Mouse (Mus musculus) stomach, embryonic 16.5 days (tissue): ENCODE measurements at regions not wholly inside any gene's neighbourhood (a gene's known extent, or its start where the extent isn't known, plus 50 kb on each side); places are given as distances from the start of the nearest gene placed in this dataset.

Experiments used
- ATAC-seq: fragments of 200-750 bp; cut with Nextera tagmentation; 2 replicates; pipeline ENCODE4 v1.8.0; 2017; ENCODE audit warnings: moderate number of reproducible peaks, moderate TSS enrichment; ENCODE audit not compliant: insufficient read depth, low FRiP score
- H3K27ac ChIP-seq: fragments of 300-500 bp; sonication (generic); 2 replicates; pipeline ENCODE4 v1.5.1; 2014; ENCODE audit warnings: low read length
- H3K27me3 ChIP-seq: fragments of 300-500 bp; sonication (generic); 2 replicates; pipeline ENCODE4 v1.6.1; 2014; ENCODE audit warnings: low read length, control low read depth, mixed read lengths; ENCODE audit not compliant: control insufficient read depth, insufficient read depth
- H3K36me3 ChIP-seq: fragments of 300-500 bp; sonication (generic); 2 replicates; pipeline ENCODE4 v1.6.1; 2014; ENCODE audit warnings: low read length; ENCODE audit not compliant: control insufficient read depth, insufficient read depth
- H3K4me1 ChIP-seq: fragments of 300-500 bp; sonication (generic); 2 replicates; pipeline ENCODE4 v1.6.1; 2014; ENCODE audit warnings: low read length, control low read depth, mixed read lengths; ENCODE audit not compliant: control insufficient read depth, insufficient read depth
- H3K4me2 ChIP-seq: fragments of 300-500 bp; sonication (generic); 2 replicates; pipeline ENCODE4 v1.6.1; 2014; ENCODE audit warnings: low read depth, low read length, mixed read lengths
- H3K4me3 ChIP-seq: fragments of 300-500 bp; sonication (generic); replicated peaks from 2 replicates; pipeline ENCODE4 v1.5.1; 2014; ENCODE audit warnings: mild to moderate bottlenecking, low read length
- H3K9ac ChIP-seq: fragments of 300-500 bp; sonication (generic); 2 replicates; pipeline ENCODE4 v1.6.1; 2014; ENCODE audit warnings: low read length
- H3K9me3 ChIP-seq: fragments of 300-500 bp; sonication (generic); replicated peaks from 2 replicates; pipeline ENCODE4 v1.6.1; 2016; ENCODE audit warnings: low read length, control low read depth; ENCODE audit not compliant: control insufficient read depth
- WGBS: fragments of 180-500 bp; shearing (Covaris S2); extraction: QIAGEN DNeasy Blood & Tissue Kit; methylation state at CpG from one replicate; pipeline ENCODE4 v1.1.7; 2014; 5-methylcytosine and 5-hydroxymethylcytosine counted together

DNA sequence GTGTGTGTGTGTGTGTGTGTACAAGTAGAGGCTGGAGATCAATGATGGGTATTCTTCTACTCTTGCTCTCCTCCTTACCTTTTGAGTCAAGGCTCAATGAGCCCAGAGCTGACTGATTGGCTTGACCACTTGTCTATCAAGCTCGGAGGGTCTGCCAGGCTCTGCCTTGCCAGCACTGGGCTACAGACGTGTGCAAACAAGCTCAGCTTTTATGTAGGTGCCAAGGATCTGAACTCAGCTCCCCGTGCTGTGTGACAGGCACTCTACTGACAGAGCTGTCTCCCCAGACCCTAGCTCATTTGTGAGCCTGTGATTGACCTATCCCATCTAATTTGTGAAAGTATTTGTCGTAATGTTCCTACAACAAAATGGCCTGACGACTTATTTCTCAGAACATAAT lies 54.2 kb upstream of the Cdc42bpa start:
- no peak for ATAC-seq
- Histone ChIP-seq H3K27me3 (no peaks in the 10 kb centered on the region), H3K9me3 (no peaks in the 10 kb centered on the region), H3K27ac (no peak overlapping the region), H3K4me3 (no peak overlapping the region), H3K4me1 (no peaks in the 10 kb centered on the region), H3K36me3 (no peaks in the 10 kb centered on the region), H3K9ac (no peak overlapping the region), H3K4me2 (no peak overlapping the region)
- 85% methylated on average over 5 of the region's 5 CpGs for WGBS

DNA sequence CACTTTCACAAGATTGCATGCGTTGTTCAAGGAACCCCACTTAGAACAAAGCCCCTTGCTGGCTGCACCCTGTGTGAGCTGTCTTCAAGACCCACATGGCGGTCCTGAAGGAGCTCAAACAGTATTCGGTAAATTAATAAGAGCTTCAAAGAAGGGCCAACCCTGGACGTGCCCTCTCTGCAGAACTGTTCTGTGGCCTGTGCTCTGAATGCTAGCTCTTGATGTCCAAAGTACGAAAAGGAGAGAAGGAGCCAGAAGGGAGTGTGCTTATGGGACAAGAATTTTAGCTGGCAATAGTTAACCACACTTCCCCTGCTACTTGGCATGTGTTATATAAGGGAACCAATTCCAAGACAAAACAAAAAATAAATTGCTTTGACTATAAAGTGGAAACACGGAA lies 67.6 kb upstream of the Cdc42bpa start:
- ATAC-seq = no peak
- no peaks in the 10 kb centered on the region for H3K4me1 ChIP-seq
- no peak overlapping the region for H3K27ac ChIP-seq
- no peaks in the 10 kb centered on the region for H3K9me3 ChIP-seq
- WGBS = 86% methylated on average over 6 of the region's 6 CpGs
- H3K4me2 ChIP-seq = no peak overlapping the region
- no peaks in the 10 kb centered on the region for H3K36me3 ChIP-seq
- H3K27me3 ChIP-seq = no peaks in the 10 kb centered on the region
- no peak overlapping the region for H3K9ac ChIP-seq
- H3K4me3 ChIP-seq = no peak overlapping the region

DNA sequence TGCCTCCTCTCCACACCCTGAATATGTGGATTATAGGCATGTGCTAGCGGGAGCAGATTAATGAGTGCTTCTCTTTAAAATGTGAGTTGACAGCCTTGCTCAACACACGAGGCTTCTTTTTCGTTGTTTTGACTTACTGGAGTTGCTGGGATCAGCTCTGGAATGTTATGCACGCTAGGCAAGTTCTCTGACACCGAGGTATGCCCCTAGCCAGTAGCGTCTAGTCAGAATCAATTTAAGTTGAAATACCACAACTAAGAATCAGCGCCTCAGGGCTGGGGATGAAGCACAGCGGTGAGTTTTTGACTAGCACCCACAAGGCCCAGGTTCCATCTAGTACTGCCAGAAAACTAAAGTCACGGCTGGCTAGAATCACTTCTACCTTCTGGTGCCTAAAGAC lies 72.4 kb upstream of the Cdc42bpa start:
- H3K9me3 ChIP-seq = no peaks in the 10 kb centered on the region
- ATAC-seq = no peak
- no peaks in the 10 kb centered on the region for H3K4me1 ChIP-seq
- no peak overlapping the region for H3K9ac ChIP-seq
- H3K27ac ChIP-seq = no peak overlapping the region
- no peak overlapping the region for H3K4me3 ChIP-seq
- no peak overlapping the region for H3K4me2 ChIP-seq
- no peaks in the 10 kb centered on the region for H3K27me3 ChIP-seq
- no peaks in the 10 kb centered on the region for H3K36me3 ChIP-seq
- WGBS = 56% methylated on average over 9 of the region's 9 CpGs

DNA sequence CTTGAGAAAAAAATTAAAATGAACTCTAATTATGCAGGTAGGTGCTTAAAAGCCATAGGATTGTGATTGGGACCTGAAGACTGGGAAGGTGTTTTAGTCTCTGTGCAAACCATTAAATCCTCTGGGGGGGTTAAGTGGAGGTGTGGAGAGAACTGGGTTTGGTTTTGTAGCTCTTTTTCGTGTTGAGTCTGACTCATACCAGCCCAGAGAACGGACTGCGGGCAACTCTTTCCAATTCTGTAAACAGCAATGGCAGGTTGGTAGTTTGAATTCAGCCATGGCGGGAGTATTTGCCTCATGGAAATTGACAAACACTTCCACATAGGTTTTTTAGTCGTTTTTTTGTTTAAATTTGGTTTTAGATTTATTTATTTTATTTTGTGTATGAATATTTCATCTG lies 77.7 kb upstream of the Ahctf1 start:
- no peaks in the 10 kb centered on the region for H3K9me3 ChIP-seq
- no peaks in the 10 kb centered on the region for H3K4me1 ChIP-seq
- H3K4me3 ChIP-seq = no peak overlapping the region
- no peak overlapping the region for H3K4me2 ChIP-seq
- H3K27ac ChIP-seq = no peak overlapping the region
- H3K36me3 ChIP-seq = no peaks in the 10 kb centered on the region
- H3K27me3 ChIP-seq = no peaks in the 10 kb centered on the region
- no peak for ATAC-seq
- no peak overlapping the region for H3K9ac ChIP-seq
- WGBS = 75% methylated on average over 5 of the region's 5 CpGs

DNA sequence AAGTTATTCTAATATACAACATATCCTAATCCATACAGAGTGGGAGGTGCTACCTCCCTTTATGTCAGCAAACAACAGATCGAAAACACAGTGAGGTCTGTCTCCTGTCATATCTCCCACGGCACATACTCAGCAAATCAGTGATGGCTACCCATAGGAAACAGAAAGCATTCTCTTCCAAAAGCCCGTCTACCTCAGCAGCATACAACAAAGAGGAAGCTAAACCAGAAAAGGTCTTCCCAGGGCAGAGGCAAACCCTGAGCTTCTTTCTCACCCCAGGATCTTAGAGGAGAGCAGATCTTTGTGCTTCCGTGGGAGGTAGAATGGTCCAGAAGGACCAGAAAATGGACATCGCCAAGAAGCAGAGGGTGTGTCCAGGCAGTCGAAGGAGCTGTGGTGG lies 74.4 kb upstream of the Ahctf1 start:
- Histone ChIP-seq H3K9ac (no peak overlapping the region), H3K36me3 (no peaks in the 10 kb centered on the region), H3K9me3 (no peaks in the 10 kb centered on the region), H3K4me2 (no peak overlapping the region), H3K27me3 (no peaks in the 10 kb centered on the region), H3K27ac (no peak overlapping the region), H3K4me1 (no peaks in the 10 kb centered on the region), H3K4me3 (no peak overlapping the region)
- 68% methylated on average over 6 of the region's 6 CpGs for WGBS
- no peak for ATAC-seq

DNA sequence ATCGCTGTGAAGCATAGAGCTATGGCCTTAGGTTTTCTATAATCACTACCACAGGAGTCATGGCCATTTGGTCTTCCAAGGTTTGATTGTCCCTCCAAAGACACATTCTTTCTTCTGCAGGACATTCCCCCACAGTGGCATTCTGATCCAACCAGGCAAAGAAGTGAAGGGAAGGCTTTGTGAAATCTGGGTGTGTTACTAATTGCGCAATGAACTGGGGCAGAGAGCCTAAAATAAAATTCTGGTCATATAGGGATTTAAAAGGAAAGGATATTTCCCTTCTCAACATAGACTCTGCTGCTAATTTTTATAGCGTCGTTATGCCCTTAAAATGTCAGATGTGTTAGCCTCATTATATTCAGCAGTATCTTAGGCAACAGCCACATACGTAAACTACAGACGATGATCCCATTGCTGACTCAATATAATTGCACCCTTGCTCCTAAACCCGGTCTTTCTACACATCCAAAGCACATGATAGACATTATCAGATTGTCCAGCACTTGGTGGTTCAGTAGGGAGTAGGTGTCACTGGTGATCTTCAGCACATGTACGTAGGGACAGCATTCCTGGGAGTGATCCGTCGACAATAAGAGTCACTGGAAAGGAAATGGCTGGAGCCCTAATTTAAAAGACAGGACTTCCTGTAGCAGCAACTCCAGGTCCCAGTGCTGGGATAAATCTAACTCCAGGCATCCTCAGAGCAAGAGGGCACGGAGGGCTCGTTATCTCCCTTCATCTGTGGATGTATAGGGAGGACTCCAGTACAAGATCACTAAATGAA lies 70.5 kb upstream of the Ahctf1 start:
- Histone ChIP-seq H3K9ac (no peak overlapping the region), H3K4me2 (no peak overlapping the region), H3K4me3 (no peak overlapping the region), H3K9me3 (no peaks in the 10 kb centered on the region), H3K4me1 (peaks cover 9% of the 10 kb centered on the region; the same call in 1 of the 2 replicates), H3K36me3 (no peaks in the 10 kb centered on the region), H3K27ac (no peak overlapping the region), H3K27me3 (no peaks in the 10 kb centered on the region)
- WGBS = 74% methylated on average over 12 of the region's 12 CpGs
- no peak for ATAC-seq

DNA sequence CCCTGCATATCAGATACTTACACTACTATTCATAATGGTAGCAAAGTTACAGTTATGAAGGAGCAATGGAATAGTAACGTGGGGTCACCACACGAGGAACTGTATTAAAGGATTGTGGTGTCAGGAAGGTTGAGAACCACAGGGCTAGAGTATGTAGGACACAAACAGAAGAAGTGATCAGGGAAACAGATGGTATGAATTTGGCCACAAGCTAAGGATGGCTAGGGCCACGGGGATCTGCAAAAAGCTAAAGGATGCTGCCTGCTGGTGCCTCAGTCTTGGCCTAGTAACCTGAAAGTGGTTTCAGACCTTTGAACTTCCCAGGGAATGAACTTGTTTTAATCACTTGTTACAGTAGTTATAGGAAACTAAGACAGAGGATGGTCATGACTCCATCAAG lies 68.5 kb upstream of the Ahctf1 start:
- Histone ChIP-seq H3K27ac (no peak overlapping the region), H3K4me3 (no peak overlapping the region), H3K9me3 (no peaks in the 10 kb centered on the region), H3K4me2 (no peak overlapping the region), H3K4me1 (peaks cover 9% of the 10 kb centered on the region; the same call in 1 of the 2 replicates), H3K36me3 (no peaks in the 10 kb centered on the region), H3K27me3 (no peaks in the 10 kb centered on the region), H3K9ac (no peak overlapping the region)
- WGBS = 87% methylated on average over 3 of the region's 3 CpGs
- ATAC-seq = no peak

DNA sequence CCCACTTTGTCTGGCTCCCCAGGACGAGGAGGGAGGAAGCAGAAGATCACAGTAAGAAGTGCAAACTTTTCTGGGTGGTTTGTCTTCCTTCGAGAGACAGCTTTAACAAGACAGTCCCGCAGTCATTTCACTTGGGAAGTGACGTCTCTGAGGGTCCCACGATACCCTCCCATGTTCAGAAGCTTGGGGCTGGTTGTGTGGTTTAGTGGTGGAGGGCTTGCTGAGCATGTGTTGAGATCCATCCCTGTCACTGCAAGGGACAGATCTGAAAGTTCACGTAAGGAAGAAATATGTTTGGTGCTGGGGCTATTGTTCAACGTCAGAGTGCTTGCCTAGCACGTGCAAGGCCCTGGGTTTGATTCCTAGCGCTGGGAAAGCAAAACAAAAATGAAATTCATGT lies 65.2 kb upstream of the Ahctf1 start:
- no peak for ATAC-seq
- Histone ChIP-seq H3K36me3 (no peaks in the 10 kb centered on the region), H3K27ac (no peak overlapping the region), H3K27me3 (no peaks in the 10 kb centered on the region), H3K4me2 (no peak overlapping the region), H3K4me3 (no peak overlapping the region), H3K9me3 (no peaks in the 10 kb centered on the region), H3K9ac (no peak overlapping the region), H3K4me1 (peaks cover 13% of the 10 kb centered on the region)
- WGBS = 85% methylated on average over 9 of the region's 9 CpGs

DNA sequence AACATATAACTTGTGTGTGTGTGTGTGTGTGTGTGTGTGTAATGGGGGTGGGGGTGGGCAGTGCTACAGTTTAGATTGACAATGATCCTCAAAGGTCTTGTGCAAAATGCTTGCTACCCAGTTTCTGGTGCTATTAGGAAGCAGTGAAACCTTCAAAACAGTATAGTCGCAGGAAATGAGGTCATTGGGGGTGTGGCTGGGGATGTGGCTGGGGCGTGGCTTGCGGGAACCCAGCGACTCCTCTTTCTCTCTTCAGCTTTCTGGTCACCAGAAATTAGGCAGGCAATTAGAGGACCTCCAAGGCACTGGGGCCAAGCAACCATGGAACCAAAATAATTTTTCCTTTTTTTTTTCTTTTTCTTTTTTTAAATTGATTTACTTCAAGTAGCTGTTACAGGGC lies 64.0 kb upstream of the Ahctf1 start:
- 82% methylated on average over 4 of the region's 4 CpGs for WGBS
- no peaks in the 10 kb centered on the region for H3K36me3 ChIP-seq
- no peak for ATAC-seq
- H3K4me1 ChIP-seq = peaks cover 13% of the 10 kb centered on the region
- H3K9ac ChIP-seq = no peak overlapping the region
- no peaks in the 10 kb centered on the region for H3K27me3 ChIP-seq
- H3K4me3 ChIP-seq = no peak overlapping the region
- H3K9me3 ChIP-seq = no peaks in the 10 kb centered on the region
- no peak overlapping the region for H3K27ac ChIP-seq
- no peak overlapping the region for H3K4me2 ChIP-seq
